Mouse (Mus musculus) G1E (cell line): ENCODE data around the gene Fam78b.

ENCODE experiments used
- CTCF ChIP-seq: IDR thresholded peaks from 2 replicates; pipeline ENCODE4 v1.5.1; 2012; ENCODE audit warnings: low read depth, low read length, inconsistent platforms, mixed read lengths
- GATA2 ChIP-seq: IDR thresholded peaks from 2 replicates; pipeline ENCODE4 v1.6.1; 2012; ENCODE audit warnings: low read depth, low read length, inconsistent platforms, borderline replicate concordance
- TAL1 ChIP-seq: conservative IDR thresholded peaks from 2 replicates; pipeline ENCODE4 v1.6.1; 2012; ENCODE audit warnings: low read depth, low read length, inconsistent platforms, mixed read lengths

DNA sequence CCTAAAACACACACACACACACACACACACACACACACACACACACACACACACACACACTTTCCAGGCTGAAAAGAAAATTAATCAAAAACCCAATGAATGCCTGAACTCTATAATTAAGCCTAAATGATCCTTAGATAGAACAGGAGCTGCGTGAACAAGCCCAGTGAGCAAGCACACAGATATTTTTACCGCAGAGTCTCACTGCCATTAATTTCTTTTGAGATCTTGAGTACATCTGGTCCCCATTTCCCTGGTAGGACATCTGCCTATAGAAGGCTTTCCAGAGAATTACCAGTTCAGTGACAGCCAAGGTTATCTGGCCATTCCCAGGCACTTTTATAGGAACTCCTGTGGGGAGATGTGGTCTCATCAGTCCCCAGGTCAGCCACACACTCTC is 82.0 kb downstream of the Fam78b start:
- TF ChIP-seq CTCF, result no peak
- no peak for TF ChIP-seq TAL1
- no peak for TF ChIP-seq GATA2
